Comparison of ENCODE assay signal across 15 mouse cellular contexts in genomic region chr2:170772885-170773270, GRCm38 (mm10). TPM values are rescaled to one million over a fixed set of nuclear protein-coding genes. Genes with fewer than 3 reads are reported as not detected.
DNase-seq lines count a peak whose midpoint lies in the region; ATAC-seq lines count a peak whose summit lies in the region.
"Had no signal": no experiment of that assay in that cellular context is flagged by ENCODE, and none has a peak within 500 bp of the region (broad histone marks: within the 10 kb centered on the region; RNA-seq: fewer than 3 reads in every experiment).

No protein-coding gene starts in this region.

- DNase-seq in limb, embryonic 10.5 days (ENCODE audit: low spot score): no peak
- DNase-seq in adrenal gland, postnatal 25 days: no peak
- no peak for DNase-seq in B cell, adult 2 months
- DNase-seq in thymus, postnatal 14 days: no peak
- DNase-seq: gastrocnemius, postnatal 10 days; lung, adult 18-20 months; thymus, postnatal 36 days had no signal

- no peak overlapping the region for H3K9ac ChIP-seq in limb, embryonic 12.5 days (replicated peaks)
- no peak overlapping the region for H3K9ac ChIP-seq in forebrain, embryonic 12.5 days
- no peak overlapping the region for H3K9ac ChIP-seq in hindbrain, embryonic 15.5 days
- H3K9ac ChIP-seq in neural tube, embryonic 12.5 days: no peak overlapping the region
- H3K9ac ChIP-seq: heart, embryonic 15.5 days had no signal

- no peaks in the 10 kb centered on the region for H3K9me3 ChIP-seq in limb, embryonic 12.5 days
- H3K9me3 ChIP-seq in limb, embryonic 10.5 days (replicated peaks): no peaks in the 10 kb centered on the region
- H3K9me3 ChIP-seq in forebrain, embryonic 12.5 days: no peaks in the 10 kb centered on the region
- H3K9me3 ChIP-seq in hindbrain, embryonic 15.5 days: no peaks in the 10 kb centered on the region
- H3K9me3 ChIP-seq in neural tube, embryonic 12.5 days: no peaks in the 10 kb centered on the region
- H3K9me3 ChIP-seq: heart, embryonic 15.5 days had no signal

- H3K27ac ChIP-seq in limb, embryonic 12.5 days: no peak overlapping the region
- no peak overlapping the region; the same call in 1 of the 2 replicates for H3K27ac ChIP-seq in limb, embryonic 10.5 days
- peak overlapping the region; percentile 80 for H3K27ac ChIP-seq in forebrain, embryonic 12.5 days
- H3K27ac ChIP-seq in hindbrain, embryonic 15.5 days (replicated peaks): peak overlapping the region; percentile 73
- no peak overlapping the region; the same call in 1 of the 2 replicates for H3K27ac ChIP-seq in neural tube, embryonic 12.5 days
- H3K27ac ChIP-seq: heart, embryonic 15.5 days; macrophage had no signal

- H3K27me3 ChIP-seq in limb, embryonic 12.5 days: peaks cover 9% of the 10 kb centered on the region; the same call in 1 of the 2 replicates
- H3K27me3 ChIP-seq in limb, embryonic 10.5 days (ENCODE audit: low read depth, poor library complexity, severe bottlenecking): 0 out of 2 replicates have a peak, but pooled peaks cover 3% of the 10 kb centered on the region
- no peaks in the 10 kb centered on the region for H3K27me3 ChIP-seq in forebrain, embryonic 12.5 days
- no peaks in the 10 kb centered on the region for H3K27me3 ChIP-seq in hindbrain, embryonic 15.5 days
- H3K27me3 ChIP-seq in neural tube, embryonic 12.5 days (replicated peaks): no peaks in the 10 kb centered on the region
- H3K27me3 ChIP-seq: heart, embryonic 15.5 days had no signal

- 60% methylated on average over 8 of the region's 8 CpGs for WGBS in limb, embryonic 12.5 days
- 61% methylated on average over 8 of the region's 8 CpGs for WGBS in limb, embryonic 10.5 days
- WGBS in forebrain, embryonic 12.5 days: 13% methylated on average over 8 of the region's 8 CpGs
- 24% methylated on average over 8 of the region's 8 CpGs for WGBS in hindbrain, embryonic 15.5 days
- 34% methylated on average over 8 of the region's 8 CpGs for WGBS in neural tube, embryonic 12.5 days

- H3K4me3 ChIP-seq in limb, embryonic 12.5 days (replicated peaks): no peak overlapping the region
- H3K4me3 ChIP-seq in limb, embryonic 10.5 days: no peak overlapping the region
- 0 out of 2 replicates have a peak overlapping the region, but pooled peaks have one; percentile 15 for H3K4me3 ChIP-seq in forebrain, embryonic 12.5 days (replicated peaks)
- H3K4me3 ChIP-seq in hindbrain, embryonic 15.5 days: no peak overlapping the region
- no peak overlapping the region for H3K4me3 ChIP-seq in neural tube, embryonic 12.5 days
- H3K4me3 ChIP-seq: heart, embryonic 15.5 days had no signal

- H3K4me2 ChIP-seq in limb, embryonic 12.5 days: peak overlapping the region; percentile 50; the same call in 1 of the 2 replicates
- peak overlapping the region; percentile 51 for H3K4me2 ChIP-seq in forebrain, embryonic 12.5 days
- H3K4me2 ChIP-seq in hindbrain, embryonic 15.5 days: peak overlapping the region; percentile 42; the same call in 1 of the 2 replicates
- H3K4me2 ChIP-seq in neural tube, embryonic 12.5 days (replicated peaks): peak overlapping the region; percentile 52

- H3K4me1 ChIP-seq in limb, embryonic 12.5 days (replicated peaks): peaks cover 24% of the 10 kb centered on the region
- H3K4me1 ChIP-seq in limb, embryonic 10.5 days: peaks cover 28% of the 10 kb centered on the region
- peaks cover 28% of the 10 kb centered on the region for H3K4me1 ChIP-seq in forebrain, embryonic 12.5 days
- peaks cover 13% of the 10 kb centered on the region for H3K4me1 ChIP-seq in hindbrain, embryonic 15.5 days (replicated peaks)
- H3K4me1 ChIP-seq in neural tube, embryonic 12.5 days: peaks cover 24% of the 10 kb centered on the region

- ATAC-seq in limb, embryonic 12.5 days (ENCODE audit: insufficient number of reproducible peaks, insufficient read depth, low FRiP score, low TSS enrichment, low read depth): no peak
- peak; percentile 30; the same call in 1 of the 2 replicates for ATAC-seq in forebrain, embryonic 12.5 days (ENCODE audit: low FRiP score)
- no peak for ATAC-seq in hindbrain, embryonic 15.5 days (ENCODE audit: low FRiP score, low read depth)
- ATAC-seq in neural tube, embryonic 12.5 days (ENCODE audit: low FRiP score, low read depth): peak; percentile 41; the same call in 1 of the 2 replicates
- ATAC-seq: activated CD4-positive, CD25-positive, alpha-beta regulatory T cell, adult 4 months had no signal

- H3K36me3 ChIP-seq in limb, embryonic 12.5 days: no peaks in the 10 kb centered on the region
- no peaks in the 10 kb centered on the region for H3K36me3 ChIP-seq in limb, embryonic 10.5 days
- H3K36me3 ChIP-seq in forebrain, embryonic 12.5 days (replicated peaks): no peaks in the 10 kb centered on the region
- H3K36me3 ChIP-seq in hindbrain, embryonic 15.5 days: no peaks in the 10 kb centered on the region
- H3K36me3 ChIP-seq in neural tube, embryonic 12.5 days: no peaks in the 10 kb centered on the region
- H3K36me3 ChIP-seq: heart, embryonic 15.5 days had no signal

RNA-seq across cellular contexts. Expression of gene Dok5, which starts 41.3 kb away (rescaled TPM):
- 3.1 and 4.9 TPM in 2 replicates for polyA plus RNA-seq in limb, embryonic 12.5 days (2016; fragmentation: Nextera tagmentation; extraction: Ambion mirVana)
- 0.85 and 1.8 TPM in 2 replicates for polyA plus RNA-seq in limb, embryonic 10.5 days (2016; fragmentation: Nextera tagmentation; extraction: Ambion mirVana)
- 14.6 and 15.2 TPM in 2 replicates for polyA plus RNA-seq in forebrain, embryonic 12.5 days (2016; fragmentation: Nextera tagmentation; extraction: Ambion mirVana)
- 56.8 and 61.9 TPM in 2 replicates for polyA plus RNA-seq in hindbrain, embryonic 15.5 days (2015; fragmentation: Nextera tagmentation; extraction: Ambion mirVana)
- polyA plus RNA-seq in neural tube, embryonic 12.5 days (2016; fragmentation: Nextera tagmentation; extraction: Ambion mirVana): 37.5 and 42.0 TPM in 2 replicates
- total RNA-seq in adrenal gland, postnatal 25 days (2021): 0.58 TPM in 1 of 2 replicates, not detected in the other
- total RNA-seq: MEL had no signal
- polyA plus RNA-seq: activated CD4-positive, CD25-positive, alpha-beta regulatory T cell, adult 4 months; macrophage had no signal

Comparison
In these comparisons a context has a peak if more than half of its experiments do, and no peak if none do; other contexts are left out.
1. ATAC-seq: peak in forebrain, embryonic 12.5 days (single experiment) and neural tube, embryonic 12.5 days (single experiment); none in limb, embryonic 12.5 days (single experiment) and hindbrain, embryonic 15.5 days (single experiment).
2. H3K27ac ChIP-seq: peak in forebrain, embryonic 12.5 days (single experiment) and hindbrain, embryonic 15.5 days (single experiment); none in limb, embryonic 12.5 days (single experiment), limb, embryonic 10.5 days (single experiment) and neural tube, embryonic 12.5 days (single experiment).
3. Peak in every context shown above with its lines, with median percentiles within 50 percentile points of each other: H3K4me2 ChIP-seq.